Mouse (Mus musculus): Measurements from ENCODE around the gene Man1a. TPM values are rescaled to one million over a fixed set of nuclear protein-coding genes. Genes with fewer than 3 reads are reported as not detected.

Gene Man1a
- 6.0 and 6.2 TPM in 2 replicates for polyA plus RNA-seq (2015; fragmentation: Nextera tagmentation; extraction: Ambion mirVana)

- peak within 1 kb of the TSS; percentile 81 for H3K9ac ChIP-seq
- peak within 1 kb of the TSS; percentile 96 for H3K4me2 ChIP-seq (replicated peaks)
- peak within 1 kb of the TSS; percentile 84 for H3K4me3 ChIP-seq
- H3K27me3 ChIP-seq, result peaks cover 4% of the 10 kb centered on the region; the same call in 1 of the 2 replicates
- no peaks in the 10 kb centered on the region for H3K9me3 ChIP-seq
- peaks cover 28% of the 10 kb centered on the region for H3K4me1 ChIP-seq
- no peak within 1 kb of the TSS for H3K27ac ChIP-seq
- no peaks in the 10 kb centered on the region for H3K36me3 ChIP-seq
- no peak for ATAC-seq (ENCODE audit: low FRiP score, low read depth)
- WGBS, result 8% methylated on average over 4 of the region's 4 CpGs
Observed at GRCm38 (mm10) chr10:54076420-54076819, at the start of gene Man1a. Gene Man1a, minus strand, starts transcription at chr10:54076609.

- no peaks in the 10 kb centered on the region for H3K36me3 ChIP-seq
- no peaks in the 10 kb centered on the region for H3K27me3 ChIP-seq
- H3K9ac ChIP-seq, result no peak overlapping the region
- H3K4me1 ChIP-seq, result 0 out of 2 replicates have a peak, but pooled peaks cover 3% of the 10 kb centered on the region
- no peaks in the 10 kb centered on the region for H3K9me3 ChIP-seq
- 90% methylated on average over 4 of the region's 4 CpGs for WGBS
- no peak overlapping the region for H3K4me3 ChIP-seq
- no peak overlapping the region for H3K4me2 ChIP-seq (replicated peaks)
- ATAC-seq (ENCODE audit: low FRiP score, low read depth), result no peak
- H3K27ac ChIP-seq, result no peak overlapping the region
Observed at GRCm38 (mm10) chr10:54121816-54122215, 45.4 kb upstream of the Man1a start.

- Histone ChIP-seq H3K9ac (no peak overlapping the region), H3K27me3 (no peaks in the 10 kb centered on the region), H3K9me3 (no peaks in the 10 kb centered on the region), H3K27ac (no peak overlapping the region), H3K4me2 (replicated peaks) (no peak overlapping the region), H3K4me1 (0 out of 2 replicates have a peak, but pooled peaks cover 3% of the 10 kb centered on the region), H3K36me3 (no peaks in the 10 kb centered on the region), H3K4me3 (no peak overlapping the region)
- ATAC-seq (ENCODE audit: low FRiP score, low read depth), result no peak
- 39% methylated on average over 2 of the region's 2 CpGs for WGBS
Observed at GRCm38 (mm10) chr10:54120375-54120774, 44.0 kb upstream of the Man1a start.

GRCm38 (mm10) chr10:54119303-54119702 lies 42.9 kb upstream of the Man1a start:
- no peak for ATAC-seq (ENCODE audit: low FRiP score, low read depth)
- Histone ChIP-seq H3K9me3 (no peaks in the 10 kb centered on the region), H3K9ac (no peak overlapping the region), H3K27me3 (no peaks in the 10 kb centered on the region), H3K4me3 (no peak overlapping the region), H3K36me3 (no peaks in the 10 kb centered on the region), H3K4me2 (replicated peaks) (no peak overlapping the region), H3K4me1 (0 out of 2 replicates have a peak, but pooled peaks cover 3% of the 10 kb centered on the region), H3K27ac (no peak overlapping the region)
- WGBS, result 69% methylated on average over 2 of the region's 2 CpGs

GRCm38 (mm10) chr10:54118223-54118912 lies 42.0 kb upstream of the Man1a start:
- Histone ChIP-seq H3K9me3 (no peaks in the 10 kb centered on the region), H3K36me3 (no peaks in the 10 kb centered on the region), H3K27ac (no peak overlapping the region), H3K9ac (no peak overlapping the region), H3K27me3 (no peaks in the 10 kb centered on the region), H3K4me1 (0 out of 2 replicates have a peak, but pooled peaks cover 3% of the 10 kb centered on the region), H3K4me2 (replicated peaks) (no peak overlapping the region), H3K4me3 (no peak overlapping the region)
- 36% methylated on average over 4 of the region's 4 CpGs for WGBS
- peak; percentile 66; the same call in 1 of the 2 replicates for ATAC-seq (ENCODE audit: low FRiP score, low read depth)

- WGBS, result 44% methylated on average over 4 of the region's 4 CpGs
- Histone ChIP-seq H3K27ac (no peak overlapping the region), H3K4me2 (replicated peaks) (no peak overlapping the region), H3K36me3 (no peaks in the 10 kb centered on the region), H3K9ac (no peak overlapping the region), H3K27me3 (no peaks in the 10 kb centered on the region), H3K4me3 (no peak overlapping the region), H3K9me3 (no peaks in the 10 kb centered on the region), H3K4me1 (0 out of 2 replicates have a peak, but pooled peaks cover 3% of the 10 kb centered on the region)
- ATAC-seq (ENCODE audit: low FRiP score, low read depth), result peak; percentile 72
Observed at GRCm38 (mm10) chr10:54117763-54118162, 41.4 kb upstream of the Man1a start.

GRCm38 (mm10) chr10:54103671-54104070 lies 27.3 kb upstream of the Man1a start:
- H3K36me3 ChIP-seq, result no peaks in the 10 kb centered on the region
- no peak overlapping the region for H3K9ac ChIP-seq
- ATAC-seq (ENCODE audit: low FRiP score, low read depth), result peak; percentile 28; the same call in 1 of the 2 replicates
- no peak overlapping the region for H3K4me2 ChIP-seq (replicated peaks)
- 72% methylated on average over 4 of the region's 4 CpGs for WGBS
- H3K9me3 ChIP-seq, result no peaks in the 10 kb centered on the region
- H3K4me1 ChIP-seq, result no peaks in the 10 kb centered on the region
- H3K27me3 ChIP-seq, result no peaks in the 10 kb centered on the region
- H3K4me3 ChIP-seq, result no peak overlapping the region
- H3K27ac ChIP-seq, result no peak overlapping the region

GRCm38 (mm10) chr10:54092081-54092480 lies 15.7 kb upstream of the Man1a start:
- Histone ChIP-seq H3K9me3 (no peaks in the 10 kb centered on the region), H3K4me3 (no peak overlapping the region), H3K4me1 (no peaks in the 10 kb centered on the region), H3K4me2 (replicated peaks) (no peak overlapping the region), H3K27me3 (no peaks in the 10 kb centered on the region), H3K27ac (no peak overlapping the region), H3K36me3 (no peaks in the 10 kb centered on the region), H3K9ac (no peak overlapping the region)
- ATAC-seq (ENCODE audit: low FRiP score, low read depth), result no peak

- no peak overlapping the region for H3K4me2 ChIP-seq (replicated peaks)
- 89% methylated on average over 6 of the region's 6 CpGs for WGBS
- H3K9me3 ChIP-seq, result no peaks in the 10 kb centered on the region
- no peak overlapping the region for H3K27ac ChIP-seq
- no peaks in the 10 kb centered on the region for H3K36me3 ChIP-seq
- H3K27me3 ChIP-seq, result no peaks in the 10 kb centered on the region
- ATAC-seq (ENCODE audit: low FRiP score, low read depth), result no peak
- H3K4me1 ChIP-seq, result no peaks in the 10 kb centered on the region
- H3K9ac ChIP-seq, result no peak overlapping the region
- H3K4me3 ChIP-seq, result no peak overlapping the region
Observed at GRCm38 (mm10) chr10:54089923-54090322, 13.5 kb upstream of the Man1a start.

GRCm38 (mm10) chr10:54087346-54087745 lies 10.9 kb upstream of the Man1a start:
- H3K4me3 ChIP-seq, result no peak overlapping the region
- no peak overlapping the region for H3K27ac ChIP-seq
- no peaks in the 10 kb centered on the region for H3K9me3 ChIP-seq
- H3K4me2 ChIP-seq (replicated peaks), result no peak overlapping the region
- no peaks in the 10 kb centered on the region for H3K36me3 ChIP-seq
- no peaks in the 10 kb centered on the region for H3K4me1 ChIP-seq
- 89% methylated on average over 3 of the region's 3 CpGs for WGBS
- H3K9ac ChIP-seq, result no peak overlapping the region
- no peak for ATAC-seq (ENCODE audit: low FRiP score, low read depth)
- H3K27me3 ChIP-seq, result no peaks in the 10 kb centered on the region

GRCm38 (mm10) chr10:54085073-54085472 lies 8.7 kb upstream of the Man1a start:
- no peak overlapping the region for H3K9ac ChIP-seq
- no peaks in the 10 kb centered on the region for H3K36me3 ChIP-seq
- H3K4me1 ChIP-seq, result no peaks in the 10 kb centered on the region
- ATAC-seq (ENCODE audit: low FRiP score, low read depth), result no peak
- H3K4me2 ChIP-seq (replicated peaks), result no peak overlapping the region
- no peak overlapping the region for H3K4me3 ChIP-seq
- whole genome bisulfite sequencing, result 82% methylated on average over 2 of the region's 2 CpGs
- no peaks in the 10 kb centered on the region for H3K9me3 ChIP-seq
- H3K27ac ChIP-seq, result no peak overlapping the region
- H3K27me3 ChIP-seq, result no peaks in the 10 kb centered on the region

- WGBS, result 48% methylated on average over 3 of the region's 3 CpGs
- Histone ChIP-seq H3K4me1 (peaks cover 24% of the 10 kb centered on the region), H3K27ac (no peak overlapping the region), H3K4me2 (replicated peaks) (peak overlapping the region; percentile 96; the same call in 1 of the 2 replicates), H3K9me3 (no peaks in the 10 kb centered on the region), H3K27me3 (peaks cover 4% of the 10 kb centered on the region; the same call in 1 of the 2 replicates), H3K36me3 (no peaks in the 10 kb centered on the region), H3K9ac (no peak overlapping the region), H3K4me3 (no peak overlapping the region)
- ATAC-seq (ENCODE audit: low FRiP score, low read depth), result no peak
Observed at GRCm38 (mm10) chr10:54077005-54077404, 596 bp upstream of the Man1a start.
